Comparison of ENCODE assay signal across 8 mouse cellular contexts in the genomic region with DNA sequence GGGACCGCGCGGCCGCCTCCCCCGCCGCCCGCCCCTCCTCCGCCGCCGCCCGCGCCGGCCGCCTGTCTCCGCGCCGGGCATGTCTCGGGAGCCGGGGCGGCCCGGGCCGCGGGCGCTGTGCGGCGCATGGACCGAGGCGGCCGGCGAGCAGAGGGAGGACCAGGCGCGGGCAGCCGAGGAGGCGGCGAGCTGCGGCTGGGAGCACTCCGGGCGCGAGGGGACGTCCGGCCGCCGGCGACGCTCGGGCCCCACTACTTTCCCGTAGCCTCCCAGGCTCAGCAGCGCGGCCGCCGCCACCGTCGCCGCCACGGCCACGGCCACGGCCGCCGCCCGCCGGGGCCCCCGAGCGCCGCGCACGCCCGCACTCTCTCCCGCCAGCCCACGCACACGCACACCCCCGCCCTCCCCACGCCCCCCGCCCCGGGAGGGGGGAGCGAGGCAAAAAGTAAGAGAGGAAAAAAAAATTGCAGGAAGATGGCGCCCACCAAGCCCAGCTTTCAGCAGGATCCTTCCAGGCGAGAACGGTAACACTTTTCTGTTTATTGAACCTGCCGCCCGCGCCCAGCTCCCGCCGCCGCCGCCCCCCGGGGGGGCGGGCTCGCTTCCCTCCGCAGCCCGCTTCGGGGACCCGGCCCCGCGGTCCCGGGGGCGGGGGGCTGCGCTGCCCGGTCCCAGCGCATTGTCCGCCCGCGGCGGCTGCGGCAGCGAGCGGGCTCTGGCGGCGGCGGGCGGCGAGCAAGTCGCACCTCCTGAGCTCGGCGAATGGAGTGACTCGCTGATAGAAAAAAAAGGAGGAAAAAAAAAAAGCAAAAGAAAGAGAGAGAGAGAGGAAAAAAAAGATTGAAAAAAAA. TPM values are rescaled to one million over a fixed set of nuclear protein-coding genes. Genes with fewer than 3 reads are reported as not detected.
DNase-seq lines count a peak whose midpoint lies in the region; ATAC-seq and TF ChIP-seq lines count a peak whose summit lies in the region.

No protein-coding gene starts in this region.

- H3K4me3 ChIP-seq in E14TG2a.4 (replicated peaks; ENCODE audit: low read length): peak overlapping the region; percentile 76
- H3K4me3 ChIP-seq in heart, embryonic 11.5 days (ENCODE audit: low read depth, low read length): peak overlapping the region; percentile 82

- ATAC-seq in cerebellum, adult (ENCODE audit: insufficient number of reproducible peaks, low FRiP score, low TSS enrichment): peak; percentile 57
- ATAC-seq in heart, embryonic 11.5 days (replicated peaks; ENCODE audit: insufficient number of reproducible peaks, low FRiP score, low TSS enrichment): peak; percentile 56

- no peaks in the 10 kb centered on the region for H3K9me3 ChIP-seq in E14TG2a.4 (ENCODE audit: low read length)
- no peaks in the 10 kb centered on the region for H3K9me3 ChIP-seq in heart, embryonic 11.5 days (replicated peaks; ENCODE audit: control insufficient read depth, low read length)

- H3K4me2 ChIP-seq in heart, embryonic 11.5 days: peak overlapping the region; percentile 92

- no peak for TF ChIP-seq CTCF in E14TG2a.4 (conservative IDR thresholded peaks at IDR 0.05; ENCODE audit: low read length)

- peak overlapping the region; percentile 82 for H3K27ac ChIP-seq in heart, embryonic 11.5 days (ENCODE audit: low read depth, low read length)

- no peak for DNase-seq in cerebellum, adult 9-10 months
- peak; percentile 51 to 59 for DNase-seq in cerebellum, postnatal 25 days
- DNase-seq in kidney, postnatal 36 days: peak; percentile 17 to 63
- peak; percentile 56 for DNase-seq in mesoderm, embryonic 11.5 days (ENCODE audit: low read depth, low spot score)
- peak; percentile 57 for DNase-seq in testis, postnatal 10 days (ENCODE audit: low spot score)

- peaks cover 65% of the 10 kb centered on the region for H3K27me3 ChIP-seq in E14TG2a.4 (ENCODE audit: insufficient read depth, low read length)
- peaks cover 51% of the 10 kb centered on the region for H3K27me3 ChIP-seq in heart, embryonic 11.5 days (ENCODE audit: control insufficient read depth, insufficient read depth, low read length)

- H3K9ac ChIP-seq in heart, embryonic 11.5 days (ENCODE audit: low read depth, low read length): peak overlapping the region; percentile 87

- H3K36me3 ChIP-seq in E14TG2a.4 (ENCODE audit: insufficient read depth, low read length): no peaks in the 10 kb centered on the region
- H3K36me3 ChIP-seq in heart, embryonic 11.5 days (ENCODE audit: control insufficient read depth, insufficient read depth, low read length): no peaks in the 10 kb centered on the region

- 1% methylated on average over 74 of the region's 115 CpGs for WGBS in heart, embryonic 11.5 days (ENCODE audit: insufficient replicate concordance)

- H3K4me1 ChIP-seq in E14TG2a.4 (replicated peaks; ENCODE audit: low read depth, low read length): peaks cover 23% of the 10 kb centered on the region
- no peaks in the 10 kb centered on the region; the same call in 1 of the 2 replicates for H3K4me1 ChIP-seq in heart, embryonic 11.5 days (ENCODE audit: control insufficient read depth, insufficient read depth, low read length)

RNA-seq across cellular contexts. Expression of a gene that starts 4.3 kb away (rescaled TPM):
- polyA plus RNA-seq in heart, embryonic 11.5 days (2014; fragmentation: Nextera tagmentation; extraction: Ambion mirVana): 0.77 and 1.3 TPM in 2 replicates
